Mouse (Mus musculus) adrenal gland (tissue): ENCODE measurements around the gene Fmn2.

ENCODE experiments used
- intact Hi-C: fragments of 180-260 bp; cut with DNase I; formaldehyde crosslinking; loops from one replicate; pipeline ENCODE4 v1.15.1; 2025

The Fmn2 gene

DNA sequence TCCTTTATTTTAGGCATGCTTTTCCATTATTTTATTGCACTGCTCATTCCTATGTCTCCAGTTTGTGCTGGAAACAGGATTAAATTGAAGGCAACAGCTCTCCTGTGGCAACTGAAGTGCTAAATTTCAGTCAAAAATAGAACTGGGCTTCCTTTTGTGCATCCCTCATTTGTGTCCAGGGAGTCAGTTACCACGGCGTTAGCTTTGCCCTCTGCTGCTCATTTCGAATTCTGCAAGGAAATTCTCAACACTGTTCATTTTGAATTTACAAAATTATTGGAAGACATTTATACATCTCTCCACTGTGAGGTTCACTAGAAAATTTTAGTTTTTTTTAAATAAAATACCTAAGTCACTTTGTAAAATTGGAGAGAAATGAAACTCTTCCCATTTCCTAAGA, 53.8 kb downstream of the Fmn2 start:
- intact Hi-C loops: no loop called here

GRCm38 (mm10) chr1:174557211-174557610, 55.6 kb downstream of the Fmn2 start:
- intact Hi-C loops: no loop called here

- intact Hi-C loops: no loop called here
Observed at GRCm38 (mm10) chr1:174557841-174558240, 56.2 kb downstream of the Fmn2 start.

DNA sequence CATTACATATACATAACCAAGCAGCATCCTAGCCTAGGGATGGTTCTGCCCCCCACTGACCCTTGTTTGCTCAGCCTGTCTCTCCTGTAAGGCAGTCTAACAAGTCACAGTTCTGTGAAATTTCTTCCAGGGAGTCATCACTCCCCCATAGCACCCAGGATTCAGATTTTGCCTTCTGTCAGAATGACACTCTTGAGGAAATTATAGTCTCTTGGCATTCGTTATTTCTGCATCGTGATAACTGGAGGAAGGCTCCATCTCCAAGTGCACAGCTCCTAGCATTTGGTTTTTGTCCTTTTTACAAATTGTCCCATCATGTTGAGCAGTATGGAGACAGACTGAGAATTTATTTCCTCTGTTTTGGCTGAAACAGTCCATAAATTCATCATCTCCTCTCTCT, 56.9 kb downstream of the Fmn2 start:
- intact Hi-C loops: no loop called here

DNA sequence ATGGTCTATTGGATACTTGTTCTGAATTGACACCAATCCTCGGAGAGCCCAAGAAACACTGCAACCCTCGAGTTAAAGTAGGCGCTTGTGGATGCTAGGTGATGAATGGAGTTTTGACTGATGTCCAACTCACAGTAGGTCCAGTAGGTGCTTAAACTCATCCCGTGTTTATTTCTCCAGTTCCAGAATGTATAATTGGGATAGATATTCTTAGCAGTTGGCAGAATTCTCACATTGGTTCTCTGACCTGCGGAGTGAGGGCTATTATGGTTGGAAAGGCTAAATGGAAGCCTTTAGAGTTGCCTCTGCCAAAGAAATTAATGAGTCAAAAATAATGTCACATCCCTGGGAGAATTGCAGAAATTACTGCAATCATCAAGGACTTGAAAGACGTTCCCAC, 62.9 kb downstream of the Fmn2 start:
- intact Hi-C loops: no loop called here

GRCm38 (mm10) chr1:174568609-174569008, 67.0 kb downstream of the Fmn2 start:
- intact Hi-C loops: no loop called here

GRCm38 (mm10) chr1:174592420-174592980, 90.9 kb downstream of the Fmn2 start:
- intact Hi-C loops: no loop called here

DNA sequence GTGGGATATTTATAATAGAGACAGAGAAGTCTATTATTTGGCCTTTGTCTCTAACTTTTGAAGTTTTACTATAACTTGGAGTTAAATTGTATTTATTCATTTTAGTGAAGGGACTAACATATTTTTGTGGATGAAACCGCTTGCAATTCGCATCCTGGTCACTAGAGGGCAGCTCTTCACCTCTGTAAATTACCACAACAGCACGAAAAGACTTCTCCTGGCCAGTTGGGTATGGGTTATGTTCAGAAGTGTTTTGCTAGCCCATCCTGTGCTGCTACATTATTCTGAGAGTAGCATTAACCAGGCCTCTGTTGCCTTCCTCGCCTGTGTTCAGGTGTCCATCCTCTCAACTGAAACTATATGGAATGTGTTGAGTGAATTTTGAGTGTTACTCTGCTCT, 93.4 kb downstream of the Fmn2 start:
- intact Hi-C loops: loop anchor here (2.0 to 5.0 kb wide), 3 partner anchors 77 to 404 kb away; no protein-coding TSS in a partner anchor

- intact Hi-C loops: loop anchor here (5.0 kb wide), 2 partner anchors 75 to 320 kb away; no protein-coding TSS in a partner anchor
Observed at GRCm38 (mm10) chr1:174597495-174597894, 95.9 kb downstream of the Fmn2 start.

GRCm38 (mm10) chr1:174598226-174598625, 96.6 kb downstream of the Fmn2 start:
- intact Hi-C loops: loop anchor here (5.0 kb wide), 2 partner anchors 74 to 319 kb away; no protein-coding TSS in a partner anchor

- intact Hi-C loops: no loop called here
Observed at GRCm38 (mm10) chr1:174600041-174600440, 98.4 kb downstream of the Fmn2 start.

- intact Hi-C loops: no loop called here
Observed at GRCm38 (mm10) chr1:174600620-174601019, 99.0 kb downstream of the Fmn2 start.

DNA sequence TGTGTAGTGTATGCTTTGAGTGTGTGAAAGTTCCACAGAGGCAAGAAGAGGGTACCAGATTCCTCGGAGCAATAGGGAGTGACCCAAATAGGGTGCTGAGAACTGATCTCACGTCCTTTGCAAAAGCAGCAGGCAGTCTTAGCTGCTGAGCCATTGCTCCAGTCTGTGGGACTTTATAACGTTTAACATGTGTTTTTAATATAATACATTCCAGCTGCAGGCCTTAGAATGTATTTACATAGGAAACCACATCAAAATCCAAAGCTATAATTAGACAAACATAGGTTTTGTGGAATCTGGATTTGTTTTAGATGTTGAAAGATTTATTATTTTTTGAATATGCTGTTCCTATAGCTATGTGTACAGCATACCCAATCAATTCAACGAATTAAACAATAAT, 115.7 kb downstream of the Fmn2 start:
- intact Hi-C loops: no loop called here

DNA sequence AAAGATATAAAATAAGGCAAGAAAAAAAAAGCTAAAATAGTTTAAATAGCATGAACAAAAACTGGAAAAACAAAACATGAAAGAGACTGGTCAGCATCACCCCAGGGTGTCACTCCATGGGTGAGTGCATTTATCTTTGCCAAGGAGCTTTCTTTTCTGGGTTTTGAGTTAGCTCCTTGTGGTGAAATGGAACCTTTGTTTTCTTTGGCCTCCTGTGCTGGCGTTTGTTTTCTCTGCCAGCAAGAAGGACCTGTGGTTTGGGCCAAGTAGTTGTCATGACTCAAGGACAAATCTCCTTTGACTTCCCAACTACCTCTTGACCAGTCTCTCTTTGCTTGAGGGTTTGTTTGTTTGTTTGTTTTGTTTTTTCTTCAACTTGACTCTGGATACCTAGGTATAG, 119.9 kb downstream of the Fmn2 start:
- intact Hi-C loops: no loop called here

- intact Hi-C loops: no loop called here
Observed at GRCm38 (mm10) chr1:174623054-174623453, 121.4 kb downstream of the Fmn2 start.

DNA sequence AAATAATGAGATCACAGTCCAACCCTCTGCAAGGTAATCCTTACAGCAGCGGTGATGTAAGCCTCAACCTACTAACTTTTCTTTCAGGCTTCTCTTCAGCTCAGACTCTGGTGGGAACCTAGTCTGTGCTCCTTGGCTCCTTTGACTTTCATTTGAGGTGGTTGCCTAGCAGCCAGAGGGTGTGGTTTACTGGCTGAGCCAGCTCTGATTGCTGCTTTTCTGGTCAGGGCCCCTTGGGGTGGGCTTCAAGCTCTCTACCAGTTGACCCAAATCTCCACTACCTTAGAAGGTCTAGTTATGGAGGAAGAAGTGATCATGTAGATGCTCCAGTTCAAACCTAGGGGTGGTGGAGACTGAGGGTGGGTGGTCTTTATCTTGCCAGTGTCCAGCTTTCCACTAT, 128.4 kb downstream of the Fmn2 start:
- intact Hi-C loops: no loop called here

DNA sequence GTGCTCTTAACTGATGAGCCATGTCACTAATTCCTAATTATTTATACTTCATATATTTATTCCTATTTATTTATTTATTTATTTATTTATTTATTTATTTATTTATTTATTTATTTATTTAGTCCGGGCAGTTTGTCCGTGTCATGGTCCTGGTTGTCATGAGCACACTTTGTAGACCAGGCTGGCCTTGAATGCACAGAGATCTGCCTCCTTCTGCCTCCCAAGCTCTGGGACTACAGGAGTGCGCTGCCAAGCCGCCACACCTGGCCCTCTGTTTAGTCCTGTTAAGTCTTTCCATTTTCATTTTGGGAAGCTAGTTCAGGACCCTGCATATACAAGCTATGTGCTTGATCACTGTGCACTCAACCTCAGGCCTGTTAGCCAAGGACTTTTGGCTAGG, 134.7 kb downstream of the Fmn2 start:
- intact Hi-C loops: no loop called here

DNA sequence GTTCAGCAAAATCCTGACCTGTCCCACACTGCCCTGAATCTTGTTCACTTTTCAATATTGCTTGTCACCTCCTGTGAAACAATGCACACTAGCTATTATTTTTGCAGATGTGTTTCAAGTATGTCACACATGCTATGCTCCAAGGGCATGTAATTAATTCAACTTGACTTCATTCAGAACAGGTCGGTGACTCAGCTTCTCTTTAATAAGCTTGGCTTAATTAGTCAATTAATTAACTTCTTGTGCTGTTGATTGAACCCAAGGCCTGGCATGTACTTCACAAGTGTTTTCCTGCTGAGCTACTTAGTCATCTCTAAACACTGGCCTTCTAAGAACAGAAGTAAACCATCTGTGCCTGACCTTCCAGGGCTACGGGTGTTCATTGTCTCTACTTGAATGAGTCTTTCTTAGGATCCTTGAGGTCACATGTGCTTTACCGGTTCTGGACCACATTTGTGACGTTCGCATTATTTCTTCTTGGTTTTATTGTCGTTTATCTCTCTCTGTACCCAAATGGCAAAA, 136.0 kb downstream of the Fmn2 start:
- intact Hi-C loops: no loop called here

GRCm38 (mm10) chr1:174640901-174641300, 139.3 kb downstream of the Fmn2 start:
- intact Hi-C loops: no loop called here

DNA sequence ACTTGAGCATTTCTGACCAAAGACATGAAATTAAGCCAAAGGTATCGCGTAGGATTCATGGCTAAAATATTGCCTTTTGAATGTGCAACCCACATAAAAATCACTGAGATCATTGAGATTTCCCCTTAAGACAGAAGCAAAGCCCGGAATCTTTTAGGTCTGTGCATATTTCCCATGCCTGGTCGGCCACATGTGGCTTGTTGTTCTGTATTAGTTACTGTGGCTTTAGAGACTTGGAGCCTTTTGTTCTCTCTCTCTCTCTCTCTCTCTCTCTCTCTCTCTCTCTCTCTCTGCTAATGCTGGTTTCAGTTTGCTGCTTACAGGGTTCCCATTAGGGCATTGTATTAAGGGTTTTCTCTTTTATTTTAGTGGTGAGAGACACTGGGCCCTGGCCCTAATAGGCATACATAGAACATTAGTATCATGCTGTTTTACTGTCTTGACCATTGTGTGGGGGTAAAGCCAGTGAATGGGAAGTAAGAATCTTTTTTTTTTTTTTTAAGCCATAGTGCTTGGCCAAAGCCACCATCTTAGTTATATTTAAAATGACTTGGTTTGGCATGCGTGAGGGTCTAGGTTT, 141.9 kb downstream of the Fmn2 start:
- intact Hi-C loops: no loop called here

GRCm38 (mm10) chr1:174649421-174649826, 147.8 kb downstream of the Fmn2 start:
- intact Hi-C loops: no loop called here

DNA sequence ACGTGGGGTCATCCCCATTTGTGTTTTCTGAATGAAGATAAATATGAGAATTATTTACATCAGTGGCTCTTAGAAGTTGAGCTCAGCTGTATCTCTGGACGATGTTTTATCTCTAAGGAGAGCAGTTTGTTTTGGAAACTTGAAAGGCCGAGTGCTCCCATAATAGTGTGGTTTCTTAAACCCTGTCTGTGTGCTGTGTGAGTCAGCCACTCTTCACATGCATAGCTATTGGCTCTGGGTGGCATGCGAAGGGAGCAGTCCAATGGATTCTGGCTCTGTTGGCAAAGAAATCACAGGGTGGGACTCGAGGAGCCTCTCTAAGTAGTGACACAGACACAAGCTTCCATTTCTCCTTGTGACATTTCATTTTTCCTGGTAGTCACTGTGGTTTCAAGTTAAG, 152.9 kb downstream of the Fmn2 start:
- intact Hi-C loops: no loop called here

- intact Hi-C loops: no loop called here
Observed at GRCm38 (mm10) chr1:174655354-174655753, 153.7 kb downstream of the Fmn2 start.
